In genomic region chr7:24809041-24809440, GRCm38 (mm10) we compare ENCODE assay signal across 29 mouse cellular contexts. TPM values are rescaled to one million over a fixed set of nuclear protein-coding genes. Genes with fewer than 3 reads are reported as not detected.
DNase-seq lines count a peak whose midpoint lies in the region; ATAC-seq and TF ChIP-seq lines count a peak whose summit lies in the region.
"Had no signal": no experiment of that assay in that cellular context is flagged by ENCODE, and none has a peak within 500 bp of the region (broad histone marks: within the 10 kb centered on the region; RNA-seq: fewer than 3 reads in every experiment).

No protein-coding gene starts in this region.

- no peaks in the 10 kb centered on the region for H3K36me3 ChIP-seq in E14TG2a.4 (ENCODE audit: insufficient read depth, low read length)
- no peaks in the 10 kb centered on the region for H3K36me3 ChIP-seq in intestine, embryonic 16.5 days (ENCODE audit: control insufficient read depth, insufficient read depth, low read length)
- no peaks in the 10 kb centered on the region for H3K36me3 ChIP-seq in midbrain, embryonic 15.5 days (replicated peaks)
- H3K36me3 ChIP-seq: embryonic facial prominence, embryonic 10.5 days; embryonic facial prominence, embryonic 13.5 days; forebrain, embryonic 12.5 days; forebrain, embryonic 15.5 days; heart, embryonic 10.5 days; hindbrain, embryonic 12.5 days; hindbrain, embryonic 15.5 days; intestine, embryonic 15.5 days had no signal

- H3K27ac ChIP-seq in intestine, embryonic 16.5 days (ENCODE audit: low read length): no peak overlapping the region
- no peak overlapping the region for H3K27ac ChIP-seq in midbrain, embryonic 15.5 days
- H3K27ac ChIP-seq: embryonic facial prominence, embryonic 10.5 days; embryonic facial prominence, embryonic 13.5 days; forebrain, embryonic 12.5 days; forebrain, embryonic 15.5 days; heart, adult 2 months; heart, embryonic 10.5 days; hindbrain, embryonic 12.5 days; hindbrain, embryonic 15.5 days; intestine, embryonic 15.5 days had no signal

- H3K4me3 ChIP-seq in E14TG2a.4 (replicated peaks; ENCODE audit: low read length): peak overlapping the region; percentile 20
- no peak overlapping the region for H3K4me3 ChIP-seq in intestine, embryonic 16.5 days (ENCODE audit: low read length)
- no peak overlapping the region for H3K4me3 ChIP-seq in midbrain, embryonic 15.5 days
- H3K4me3 ChIP-seq: embryonic facial prominence, embryonic 10.5 days; embryonic facial prominence, embryonic 13.5 days; erythroblast, embryonic 14.5 days; forebrain, embryonic 12.5 days; forebrain, embryonic 15.5 days; heart, adult 2 months; heart, embryonic 10.5 days; hindbrain, embryonic 12.5 days; hindbrain, embryonic 15.5 days; intestine, embryonic 15.5 days had no signal

- H3K9ac ChIP-seq in intestine, embryonic 16.5 days (ENCODE audit: low read depth, low read length): no peak overlapping the region
- H3K9ac ChIP-seq in midbrain, embryonic 15.5 days: no peak overlapping the region
- H3K9ac ChIP-seq: embryonic facial prominence, embryonic 13.5 days; forebrain, embryonic 12.5 days; forebrain, embryonic 15.5 days; hindbrain, embryonic 12.5 days; hindbrain, embryonic 15.5 days; intestine, embryonic 15.5 days had no signal

- H3K4me2 ChIP-seq in intestine, embryonic 16.5 days (ENCODE audit: low read depth, low read length): no peak overlapping the region
- no peak overlapping the region for H3K4me2 ChIP-seq in midbrain, embryonic 15.5 days
- H3K4me2 ChIP-seq: embryonic facial prominence, embryonic 13.5 days; forebrain, embryonic 12.5 days; forebrain, embryonic 15.5 days; hindbrain, embryonic 12.5 days; hindbrain, embryonic 15.5 days; intestine, embryonic 15.5 days had no signal

- H3K4me1 ChIP-seq in E14TG2a.4 (replicated peaks; ENCODE audit: low read depth, low read length): peaks cover 44% of the 10 kb centered on the region
- no peaks in the 10 kb centered on the region for H3K4me1 ChIP-seq in intestine, embryonic 16.5 days (ENCODE audit: control insufficient read depth, insufficient read depth, low read length)
- H3K4me1 ChIP-seq in midbrain, embryonic 15.5 days: no peaks in the 10 kb centered on the region
- H3K4me1 ChIP-seq: embryonic facial prominence, embryonic 10.5 days; embryonic facial prominence, embryonic 13.5 days; forebrain, embryonic 12.5 days; forebrain, embryonic 15.5 days; heart, embryonic 10.5 days; hindbrain, embryonic 15.5 days; intestine, embryonic 15.5 days had no signal

- no peak for TF ChIP-seq CTCF in E14TG2a.4 (conservative IDR thresholded peaks at IDR 0.05; ENCODE audit: low read length)

- no peaks in the 10 kb centered on the region for H3K9me3 ChIP-seq in E14TG2a.4 (ENCODE audit: low read length)
- H3K9me3 ChIP-seq in intestine, embryonic 16.5 days (ENCODE audit: control insufficient read depth, low read length): no peaks in the 10 kb centered on the region
- no peaks in the 10 kb centered on the region for H3K9me3 ChIP-seq in midbrain, embryonic 15.5 days
- H3K9me3 ChIP-seq: embryonic facial prominence, embryonic 10.5 days; embryonic facial prominence, embryonic 13.5 days; forebrain, embryonic 12.5 days; forebrain, embryonic 15.5 days; heart, embryonic 10.5 days; hindbrain, embryonic 12.5 days; hindbrain, embryonic 15.5 days; intestine, embryonic 15.5 days had no signal

- ATAC-seq in intestine, embryonic 16.5 days: no peak
- no peak for ATAC-seq in midbrain, embryonic 15.5 days (replicated peaks)
- ATAC-seq: forebrain, embryonic 15.5 days; intestine, embryonic 15.5 days had no signal

- 42% methylated on average over 2 of the region's 2 CpGs for WGBS in intestine, embryonic 16.5 days
- 44% methylated on average over 2 of the region's 2 CpGs for whole genome bisulfite sequencing in midbrain, embryonic 15.5 days

- DNase-seq in CD4-positive helper T cell, adult 2 months (ENCODE audit: low read depth, low spot score): peak; percentile 22
- DNase-seq in R1 (ENCODE audit: low read depth, low spot score): peak; percentile 86
- DNase-seq in ZHBTc4 (ENCODE audit: low read depth, low spot score): peak; percentile 94
- DNase-seq in cerebellum, postnatal 4 days (ENCODE audit: low spot score in 2 of 2): no peak
- DNase-seq: adrenal gland, postnatal 10 days; adrenal gland, postnatal 36 days; cerebellum, adult 18-20 months; cerebellum, adult 9-10 months; cerebellum, postnatal 25 days; embryo, embryonic 11 days; gastrocnemius, postnatal 25 days; heart, adult 2 months; kidney, adult 18-20 months had no signal

- H3K27me3 ChIP-seq in E14TG2a.4 (ENCODE audit: insufficient read depth, low read length): no peaks in the 10 kb centered on the region
- H3K27me3 ChIP-seq in intestine, embryonic 16.5 days (replicated peaks; ENCODE audit: control insufficient read depth, insufficient read depth, low read length): no peaks in the 10 kb centered on the region
- no peaks in the 10 kb centered on the region for H3K27me3 ChIP-seq in midbrain, embryonic 15.5 days (replicated peaks)
- H3K27me3 ChIP-seq: embryonic facial prominence, embryonic 13.5 days; forebrain, embryonic 12.5 days; forebrain, embryonic 15.5 days; hindbrain, embryonic 12.5 days; hindbrain, embryonic 15.5 days; intestine, embryonic 15.5 days had no signal

RNA-seq across cellular contexts. Expression of gene Ceacam10, which starts 32.0 kb away (rescaled TPM):
- polyA plus RNA-seq in intestine, embryonic 16.5 days (2015; fragmentation: Nextera tagmentation; extraction: Ambion mirVana): 0.48 and 0.62 TPM in 2 replicates
- polyA plus RNA-seq in midbrain, embryonic 15.5 days (2015; fragmentation: Nextera tagmentation; extraction: Ambion mirVana): 0.18 TPM in 1 of 2 replicates, not detected in the other
- polyA plus RNA-seq: embryonic facial prominence, embryonic 10.5 days; erythroblast, embryonic 14.5 days; forebrain, embryonic 15.5 days; heart, adult 2 months; heart, embryonic 10.5 days; heart, embryonic 14.5 days; heart, postnatal 0 days; hindbrain, embryonic 12.5 days had no signal

RNA-seq across cellular contexts. Expression of gene Cd177, which starts 48.9 kb away (rescaled TPM):
- polyA plus RNA-seq in intestine, embryonic 16.5 days (2015; fragmentation: Nextera tagmentation; extraction: Ambion mirVana): 3.3 and 3.4 TPM in 2 replicates
- polyA plus RNA-seq in midbrain, embryonic 15.5 days (2015; fragmentation: Nextera tagmentation; extraction: Ambion mirVana): 0.27 and 0.57 TPM in 2 replicates
- polyA plus RNA-seq: C2C12; cortical plate, adult 2 months; heart, embryonic 10.5 days; heart, embryonic 14.5 days had no signal

RNA-seq across cellular contexts. Expression of gene Gm9844, which starts 53.0 kb away (rescaled TPM):
- 8.6 and 9.7 TPM in 2 replicates for polyA plus RNA-seq in intestine, embryonic 16.5 days (2015; fragmentation: Nextera tagmentation; extraction: Ambion mirVana)
- 34.4 and 34.5 TPM in 2 replicates for polyA plus RNA-seq in midbrain, embryonic 15.5 days (2015; fragmentation: Nextera tagmentation; extraction: Ambion mirVana)

Comparison
In these comparisons a context has a peak if more than half of its experiments do, and no peak if none do; other contexts are left out.
1. DNase-seq: peak in CD4-positive helper T cell, adult 2 months (single experiment), R1 (single experiment) and ZHBTc4 (single experiment); none in cerebellum, postnatal 4 days (0 of 2).